Comparison of ENCODE assay signal across 12 mouse cellular contexts in the genomic region with DNA sequence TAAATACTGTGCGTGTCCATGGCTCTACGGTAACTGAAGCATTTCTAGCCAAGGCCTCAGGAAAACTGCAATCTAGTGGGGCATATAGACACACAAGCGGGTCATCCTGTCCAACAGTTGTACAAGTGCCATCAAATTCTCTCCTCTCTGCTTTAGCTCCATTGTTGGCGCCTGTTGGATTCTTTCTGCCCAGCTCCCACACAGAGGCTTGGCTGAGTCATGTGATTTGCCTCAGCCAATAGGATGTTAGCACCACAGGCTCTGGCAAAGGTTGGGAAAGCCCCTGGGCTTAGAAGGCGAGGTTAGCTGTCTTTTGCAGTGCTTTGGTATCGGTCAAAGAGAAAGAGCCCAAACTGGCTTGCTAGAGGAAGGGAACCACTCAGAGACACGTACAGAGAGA. TPM values are rescaled to one million over a fixed set of nuclear protein-coding genes. Genes with fewer than 3 reads are reported as not detected.
DNase-seq lines count a peak whose midpoint lies in the region; ATAC-seq and TF ChIP-seq lines count a peak whose summit lies in the region.
"Had no signal": no experiment of that assay in that cellular context is flagged by ENCODE, and none has a peak within 500 bp of the region (broad histone marks: within the 10 kb centered on the region; RNA-seq: fewer than 3 reads in every experiment).

No protein-coding gene starts in this region.

- TF ChIP-seq CTCF in stomach, postnatal 0 days (IDR thresholded peaks at IDR 0.05; ENCODE audit: low read depth) = no peak

- no peak for DNase-seq in frontal cortex, postnatal 14 days (ENCODE audit: low spot score in 2 of 2)
- DNase-seq in right cerebral cortex, adult 2 months (ENCODE audit: low spot score in 2 of 2) = peak; percentile 26 to 35
- DNase-seq in right cerebral cortex, postnatal 25 days = no peak
- peak; percentile 36 for DNase-seq in WW6 (ENCODE audit: low read depth, low spot score)
- DNase-seq in stomach, postnatal 0 days (ENCODE audit: low spot score) = peak; percentile 29
- DNase-seq in B cell, adult 2 months = no peak
- no peak for DNase-seq in urinary bladder, postnatal 25 days (ENCODE audit: low spot score)
- DNase-seq: gastrocnemius, postnatal 14 days; thymus, adult 18-20 months had no signal

- H3K4me3 ChIP-seq in stomach, postnatal 0 days (ENCODE audit: low read depth, low read length) = no peak overlapping the region
- H3K4me3 ChIP-seq: limb, embryonic 10.5 days had no signal

- no peaks in the 10 kb centered on the region for H3K9me3 ChIP-seq in stomach, postnatal 0 days (ENCODE audit: control insufficient read depth, low read length)
- H3K9me3 ChIP-seq: limb, embryonic 10.5 days had no signal

- ATAC-seq in frontal cortex, adult (ENCODE audit: low TSS enrichment) = peak; percentile 58
- no peak; the same call in 1 of the 2 replicates for ATAC-seq in stomach, postnatal 0 days (ENCODE audit: low FRiP score, low TSS enrichment)

- no peaks in the 10 kb centered on the region for H3K36me3 ChIP-seq in stomach, postnatal 0 days (ENCODE audit: control insufficient read depth, insufficient read depth, low read length)
- H3K36me3 ChIP-seq: limb, embryonic 10.5 days had no signal

- H3K27ac ChIP-seq in stomach, postnatal 0 days (replicated peaks) = no peak overlapping the region
- H3K27ac ChIP-seq: kidney, postnatal 0 days; limb, embryonic 10.5 days had no signal

- H3K4me2 ChIP-seq in stomach, postnatal 0 days (replicated peaks; ENCODE audit: low read depth) = no peak overlapping the region

- no peak for TF ChIP-seq EP300 in stomach, postnatal 0 days (optimal IDR thresholded peaks at IDR 0.05)

- H3K9ac ChIP-seq in stomach, postnatal 0 days (ENCODE audit: low read length) = no peak overlapping the region

- H3K27me3 ChIP-seq in stomach, postnatal 0 days (ENCODE audit: control insufficient read depth, insufficient read depth, low read length) = no peaks in the 10 kb centered on the region

- 58% methylated on average over 7 of the region's 7 CpGs for WGBS in stomach, postnatal 0 days

- H3K4me1 ChIP-seq in stomach, postnatal 0 days (replicated peaks; ENCODE audit: control insufficient read depth, insufficient read depth) = no peaks in the 10 kb centered on the region
- H3K4me1 ChIP-seq: limb, embryonic 10.5 days had no signal

RNA-seq across cellular contexts. Expression of gene Srsf6, which starts 42.1 kb away (rescaled TPM):
- 64.8 and 67.5 TPM in 2 replicates for polyA plus RNA-seq in stomach, postnatal 0 days (2015; fragmentation: Nextera tagmentation; extraction: Ambion mirVana)

RNA-seq across cellular contexts. Expression of gene L3mbtl1, which starts 54.1 kb away (rescaled TPM):
- 0.02 and 0.24 TPM in 2 replicates for polyA plus RNA-seq in stomach, postnatal 0 days (2015; fragmentation: Nextera tagmentation; extraction: Ambion mirVana)

Comparison
In these comparisons a context has a peak if more than half of its experiments do, and no peak if none do; other contexts are left out.
1. DNase-seq: peak in right cerebral cortex, adult 2 months (2 of 2), WW6 (single experiment) and stomach, postnatal 0 days (single experiment); none in frontal cortex, postnatal 14 days (0 of 2), right cerebral cortex, postnatal 25 days (single experiment), B cell, adult 2 months (0 of 2) and urinary bladder, postnatal 25 days (single experiment).